Mouse (Mus musculus): ENCODE data around the gene Gm21294. TPM values are rescaled to one million over a fixed set of nuclear protein-coding genes. Genes with fewer than 3 reads are reported as not detected.
"Not testable (repeated sequence)": the region's sequence is repeated elsewhere in the genome, so short reads cannot be mapped to it uniquely, and the experiment has no call there.

Gm21294 gene
- polyA plus RNA-seq (2014; fragmentation: Nextera tagmentation; extraction: Ambion mirVana): not detected in 2 replicates

GRCm38 (mm10) chrY:89052506-89052905, at the start of gene Gm21294:
TSS of gene Gm21294 (plus strand) at chrY:89052806.
- no CpG with 5 or more reads among the region's 5 CpGs for WGBS
- not testable (repeated sequence) for H3K4me1 ChIP-seq (ENCODE audit: control insufficient read depth, insufficient read depth, low read length); H3K9ac ChIP-seq (replicated peaks; ENCODE audit: low read depth, low read length); H3K27me3 ChIP-seq (ENCODE audit: control insufficient read depth, insufficient read depth, low read length); H3K9me3 ChIP-seq (ENCODE audit: control insufficient read depth, low read depth, low read length); H3K4me2 ChIP-seq (replicated peaks; ENCODE audit: low read depth, low read length); H3K27ac ChIP-seq (ENCODE audit: low read length); H3K36me3 ChIP-seq (ENCODE audit: control insufficient read depth, insufficient read depth, low read length); H3K4me3 ChIP-seq (ENCODE audit: low read depth, low read length); ATAC-seq (ENCODE audit: insufficient number of reproducible peaks, insufficient read depth, low FRiP score, low read depth)

- H3K27me3 ChIP-seq (ENCODE audit: control insufficient read depth, insufficient read depth, low read length); H3K4me2 ChIP-seq (replicated peaks; ENCODE audit: low read depth, low read length); H3K4me3 ChIP-seq (ENCODE audit: low read depth, low read length); H3K36me3 ChIP-seq (ENCODE audit: control insufficient read depth, insufficient read depth, low read length); H3K4me1 ChIP-seq (ENCODE audit: control insufficient read depth, insufficient read depth, low read length); H3K9ac ChIP-seq (replicated peaks; ENCODE audit: low read depth, low read length); H3K27ac ChIP-seq (ENCODE audit: low read length); ATAC-seq (ENCODE audit: insufficient number of reproducible peaks, insufficient read depth, low FRiP score, low read depth); H3K9me3 ChIP-seq (ENCODE audit: control insufficient read depth, low read depth, low read length): not testable (repeated sequence)
- 60% methylated on average over 1 of the region's 21 CpGs for WGBS
These were observed 73.6 kb downstream of the Gm21294 start for GRCm38 (mm10) chrY:89126246-89126645.

Data from stomach, embryonic 14.5 days (tissue).